Mouse (Mus musculus) gastrocnemius, adult 2 months (tissue): ENCODE data around the gene Olfr1251. TPM values are rescaled to one million over a fixed set of nuclear protein-coding genes. Genes with fewer than 3 reads are reported as not detected.
"Not testable (repeated sequence)": the region's sequence is repeated elsewhere in the genome, so short reads cannot be mapped to it uniquely, and the experiment has no call there.

Experiments
- DNase-seq: peaks from one replicate; pipeline ENCODE4 v3.0.0; 2022
- H3K27ac ChIP-seq: fragments of 200-600 bp; 2 replicates; pipeline ENCODE4 v1.8.1; 2022; ENCODE audit warnings: mild to moderate bottlenecking
- H3K4me3 ChIP-seq: fragments of 200-600 bp; 2 replicates; pipeline ENCODE4 v1.8.1; 2022; ENCODE audit warnings: mild to moderate bottlenecking, moderate library complexity
- CTCF ChIP-seq: fragments of 200-600 bp; IDR thresholded peaks from 2 replicates; pipeline ENCODE4 v1.8.1; 2022; ENCODE audit warnings: antibody characterized with exemption, mild to moderate bottlenecking, moderate library complexity
- intact Hi-C: fragments of 180-260 bp; cut with DNase I; formaldehyde crosslinking; loops from one replicate; pipeline ENCODE4 v1.15.1; 2025
- long read RNA-seq, 2 experiments: library from polyadenylated mRNA; stranded (forward); transcript quantifications; one replicate each; pipeline ENCODE4 v2.0.0; 2021
- total RNA-seq, 2 experiments: library from RNA; stranded (reverse); gene quantifications; 2 replicates each; pipeline ENCODE4 v1.2.3; 2021

The Olfr1251 gene
- total RNA-seq, result not detected
- long read RNA-seq, experiment 1, result 0 reads
- long read RNA-seq, experiment 2, result 0 reads

DNA sequence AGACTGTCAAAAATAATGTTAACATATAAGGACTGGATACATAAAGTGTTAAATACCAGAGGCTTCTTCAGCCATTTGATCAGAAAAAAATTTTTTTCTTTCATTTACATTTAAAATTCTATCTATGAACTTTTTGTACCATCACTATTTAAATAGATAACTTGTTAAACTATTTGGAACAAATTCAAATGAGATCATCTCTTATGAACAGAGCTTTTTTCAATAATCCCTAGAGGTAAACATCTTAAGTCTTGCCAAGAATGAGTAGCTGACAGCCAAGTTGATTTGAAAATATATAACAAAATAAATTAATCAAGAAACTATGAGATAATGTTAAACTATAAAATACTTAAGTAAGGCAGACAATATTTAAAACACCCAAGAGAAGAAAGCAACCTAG, at the start of gene Olfr1251:
TSS of gene Olfr1251 (minus strand) at position 101 of the 400 bp plus-strand sequence.
- no peak for DNase-seq
- intact Hi-C loops, result no loop called here
- TF ChIP-seq CTCF, result no peak
- no peak within 1 kb of the TSS for H3K27ac ChIP-seq
- no peak within 1 kb of the TSS for H3K4me3 ChIP-seq

GRCm38 (mm10) chr2:89691980-89692379, 20.2 kb upstream of the Olfr1251 start:
- DNase-seq, result no peak
- no peak overlapping the region for H3K4me3 ChIP-seq
- intact Hi-C loops, result no loop called here
- no peak for TF ChIP-seq CTCF
- no peak overlapping the region for H3K27ac ChIP-seq

DNA sequence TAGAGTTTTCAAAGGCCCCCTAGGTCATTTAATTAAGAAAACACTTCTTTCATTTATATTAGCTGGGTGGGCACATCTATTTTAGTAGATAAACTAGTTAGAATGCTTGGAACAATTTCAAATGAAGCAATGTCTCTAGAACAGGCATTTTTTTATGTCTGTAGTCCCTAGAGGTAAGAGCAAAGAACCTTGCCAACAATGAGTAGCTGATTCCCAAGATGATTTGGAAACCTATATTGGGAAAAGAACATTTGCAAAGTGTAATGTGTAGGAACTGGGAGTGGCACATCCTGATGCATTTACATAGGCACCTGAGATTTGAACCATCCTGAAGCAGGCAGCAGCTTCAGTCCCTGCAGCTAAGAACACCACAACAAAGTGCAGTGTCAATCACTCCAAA, 10.4 kb downstream of the Olfr1251 start, which contains the start of gene Olfr1250:
TSS of gene Olfr1250 (minus strand) at position 101 of the 400 bp plus-strand sequence.
- no peak for DNase-seq
- intact Hi-C loops, result no loop called here
- Histone ChIP-seq H3K4me3 (no peak within 1 kb of the TSS), H3K27ac (no peak within 1 kb of the TSS)
- no peak for TF ChIP-seq CTCF

GRCm38 (mm10) chr2:89634883-89635282, 36.9 kb downstream of the Olfr1251 start, which contains the start of gene Olfr1249:
Olfr1249 (minus strand) TSS chr2:89634983.
- H3K4me3 ChIP-seq, result no peak within 1 kb of the TSS
- TF ChIP-seq CTCF, result no peak
- no peak for DNase-seq
- no peak within 1 kb of the TSS for H3K27ac ChIP-seq
- intact Hi-C loops, result no loop called here

GRCm38 (mm10) chr2:89618145-89618544, 53.6 kb downstream of the Olfr1251 start, which contains the start of gene Olfr1248:
Olfr1248 (minus strand) TSS chr2:89618245.
- DNase-seq, H3K4me3 ChIP-seq, intact Hi-C loops, H3K27ac ChIP-seq: not testable (repeated sequence)

Other genes starting within 250 kb of the Olfr1251 start
- gene Olfr1240, start 228.9 kb downstream of the Olfr1251 start, total RNA-seq, result not detected
- gene Olfr1241, start 184.8 kb downstream of the Olfr1251 start, total RNA-seq, result not detected
- gene Olfr1242, start 173.6 kb downstream of the Olfr1251 start, total RNA-seq, result not detected
- not detected for gene Olfr1243, start 140.4 kb downstream of the Olfr1251 start, total RNA-seq
- not detected for gene Olfr1245, start 93.5 kb downstream of the Olfr1251 start, total RNA-seq
- gene Olfr1246, start 78.8 kb downstream of the Olfr1251 start, total RNA-seq, result not detected
- under 1 TPM; 0.03 to 0.06 TPM for gene Olfr1247, start 57.8 kb downstream of the Olfr1251 start, total RNA-seq
- gene Olfr1248, start 53.7 kb downstream of the Olfr1251 start, total RNA-seq, result not detected
- not detected for gene Olfr1249, start 37.0 kb downstream of the Olfr1251 start, total RNA-seq
- gene Olfr1250, start 10.5 kb downstream of the Olfr1251 start, total RNA-seq, result not detected
- gene Olfr1252, start 53.1 kb upstream of the Olfr1251 start, total RNA-seq, result not detected
- not detected for gene Olfr1253, start 85.2 kb upstream of the Olfr1251 start, total RNA-seq
- not detected for gene Olfr1254, start 121.7 kb upstream of the Olfr1251 start, total RNA-seq
- not detected for gene Olfr1255, start 140.1 kb upstream of the Olfr1251 start, total RNA-seq
- not detected for gene Olfr1256, start 169.6 kb upstream of the Olfr1251 start, total RNA-seq
- gene Olfr48, start 176.3 kb upstream of the Olfr1251 start, total RNA-seq, result not detected
- gene Olfr1257, start 206.5 kb upstream of the Olfr1251 start, total RNA-seq, result not detected